Mouse (Mus musculus): ENCODE data around the gene Atp6v0c. TPM values are rescaled to one million over a fixed set of nuclear protein-coding genes. Genes with fewer than 3 reads are reported as not detected.
A peak's percentile ranks its signal among the peaks of the same experiment; 100 is the strongest.

The Atp6v0c gene
- total RNA-seq, 2 experiments from 2014 or later, result 1,241 to 1,448 TPM

DNA sequence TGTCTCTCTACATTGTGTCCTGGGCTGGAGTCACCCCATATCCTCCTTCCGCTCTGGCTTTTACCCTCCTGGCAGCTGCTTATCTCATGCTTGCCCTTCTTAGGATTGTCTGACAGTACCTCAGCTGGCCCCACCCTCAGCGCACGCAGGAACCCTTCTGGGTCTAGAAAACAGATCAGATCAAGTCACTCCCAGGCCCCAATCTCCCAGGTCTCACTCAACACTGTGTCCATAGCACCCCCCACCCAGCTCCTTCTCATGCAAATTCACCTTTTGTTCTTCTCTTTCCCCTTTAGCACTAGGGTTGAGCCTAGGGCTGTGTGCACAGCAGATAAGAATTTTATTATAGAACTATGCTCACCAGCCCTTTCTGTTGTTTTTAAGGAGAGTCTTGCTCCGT lies 33.6 kb upstream of the Atp6v0c start:
- DNase-seq (ENCODE audit: low spot score in 2 of 2), result no peak
- intact Hi-C loops (cut with DNase I), result no loop called here

DNA sequence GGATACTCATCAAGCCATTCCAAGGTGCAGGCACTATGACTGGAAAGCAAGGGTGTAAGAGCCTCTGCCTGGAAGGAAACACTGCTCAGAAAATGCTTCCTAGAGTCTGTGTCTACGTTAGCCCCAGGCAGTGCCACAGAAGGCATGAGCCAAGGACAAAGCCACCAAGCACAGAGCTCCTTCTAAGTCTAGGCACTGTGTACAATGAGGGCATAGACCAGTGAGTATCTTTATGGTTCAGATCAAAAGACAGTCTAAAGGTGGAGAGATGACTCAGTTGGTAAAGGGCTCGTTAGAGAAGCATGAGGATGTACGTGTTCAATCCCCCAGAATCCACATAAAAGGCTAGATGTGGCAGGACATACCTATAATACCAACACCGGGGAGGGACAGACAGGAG lies 31.6 kb upstream of the Atp6v0c start:
- no peak for DNase-seq (ENCODE audit: low spot score in 2 of 2)
- intact Hi-C loops (cut with DNase I), result no loop called here

DNA sequence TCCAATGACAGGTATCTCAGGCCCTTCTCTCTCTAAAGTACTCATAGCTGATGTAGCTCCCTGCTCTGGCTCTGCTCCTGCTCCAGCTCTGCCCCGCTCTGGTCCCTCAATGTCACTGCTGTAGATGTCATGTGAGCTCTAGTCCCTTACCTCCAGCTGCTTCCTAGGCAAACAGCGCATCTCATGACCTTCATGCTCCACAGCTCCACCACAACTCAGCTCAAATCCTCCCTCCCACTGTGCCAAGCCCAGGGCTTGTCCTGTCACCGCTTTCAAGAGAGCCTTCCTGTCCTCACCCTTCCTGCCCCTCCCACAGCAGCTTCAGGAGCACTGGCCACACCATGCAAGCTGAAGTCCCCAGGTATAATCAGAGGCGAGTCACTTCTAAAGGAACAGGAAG lies 30.2 kb upstream of the Atp6v0c start:
- intact Hi-C loops (cut with DNase I), result no loop called here
- no peak for DNase-seq (ENCODE audit: low spot score in 2 of 2)

DNA sequence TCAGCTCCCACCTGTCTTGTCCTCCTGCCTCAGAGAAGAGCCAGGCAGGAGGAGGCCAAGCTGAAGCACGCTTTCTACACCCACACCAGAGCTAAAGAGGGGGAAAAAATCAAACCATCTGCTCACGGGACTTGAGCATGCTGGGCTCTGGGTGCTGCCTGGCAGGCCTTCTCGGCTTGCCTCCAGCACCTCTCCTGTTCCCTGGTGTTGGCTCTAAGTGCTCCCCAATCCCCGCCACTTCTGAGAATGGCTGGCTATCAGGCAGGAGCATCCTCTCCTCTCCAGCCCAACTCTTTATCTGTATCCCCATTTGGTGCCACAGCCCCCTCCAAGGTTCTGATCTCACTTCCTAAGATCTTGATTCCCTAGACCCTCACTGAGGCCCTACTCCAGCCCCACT lies 29.8 kb upstream of the Atp6v0c start:
- peak; percentile 74 to 80 for DNase-seq (ENCODE audit: low spot score in 2 of 2)
- intact Hi-C loops (cut with DNase I), result no loop called here

DNA sequence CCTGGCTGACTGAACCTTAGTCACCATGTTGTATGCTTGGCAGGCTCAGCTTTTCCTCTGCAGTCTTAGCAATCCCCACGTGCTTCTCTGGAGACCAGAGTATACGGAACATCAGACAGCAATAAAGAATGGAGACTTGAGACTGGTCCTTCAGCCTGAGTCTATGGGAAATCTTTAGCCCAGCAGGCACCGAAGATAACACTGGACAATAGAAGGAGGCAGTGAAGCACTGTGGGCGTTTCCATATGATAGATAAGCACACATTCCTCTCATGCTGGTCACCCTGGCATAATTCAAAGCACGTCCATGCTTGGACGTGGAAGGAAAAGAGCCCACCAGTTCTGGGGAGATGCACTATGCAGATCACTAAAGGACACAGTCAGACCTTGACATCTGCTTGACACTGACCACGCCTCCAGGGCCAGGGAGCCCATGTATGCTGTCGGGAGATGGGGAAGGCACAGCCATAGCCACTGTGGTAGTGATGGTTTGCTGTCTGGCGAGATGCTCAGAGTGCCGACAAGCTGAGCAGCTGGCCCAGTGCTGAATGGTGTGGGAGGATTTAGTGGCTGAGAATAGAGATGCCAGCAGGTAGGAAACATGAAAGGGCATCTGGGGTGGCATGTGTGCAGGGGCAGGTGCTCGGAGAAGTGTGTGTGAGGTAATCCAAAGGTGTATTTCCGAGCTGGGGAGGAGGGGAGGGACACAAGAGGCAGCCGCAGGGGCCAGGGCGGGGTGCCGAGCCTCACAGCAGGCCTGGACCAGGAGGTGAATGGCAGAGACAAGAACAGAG lies 27.7 kb upstream of the Atp6v0c start:
- peak; percentile 51 to 64 for DNase-seq (ENCODE audit: low spot score in 2 of 2)
- intact Hi-C loops (cut with DNase I), result no loop called here

DNA sequence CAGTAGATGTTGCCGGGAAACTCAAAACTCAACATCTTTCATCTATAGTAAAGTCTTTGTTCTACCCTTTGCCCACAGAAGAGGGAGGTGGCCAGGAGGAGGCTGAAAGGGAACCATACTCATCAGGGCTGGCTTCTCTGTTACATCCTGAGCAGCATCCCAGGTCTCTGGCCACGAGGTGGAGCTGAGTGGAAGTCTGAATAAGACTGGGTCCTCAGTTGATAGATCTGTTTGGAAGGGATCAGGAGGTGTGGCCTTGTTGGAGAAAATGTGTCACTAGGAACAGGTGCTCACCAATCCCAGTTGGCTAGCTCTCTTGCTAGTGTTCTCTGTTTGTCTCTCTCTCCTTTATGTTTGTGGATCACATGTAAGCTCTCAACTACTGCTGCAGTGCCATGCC lies 25.8 kb upstream of the Atp6v0c start:
- DNase-seq (ENCODE audit: low spot score in 2 of 2), result no peak
- intact Hi-C loops (cut with DNase I), result no loop called here

DNA sequence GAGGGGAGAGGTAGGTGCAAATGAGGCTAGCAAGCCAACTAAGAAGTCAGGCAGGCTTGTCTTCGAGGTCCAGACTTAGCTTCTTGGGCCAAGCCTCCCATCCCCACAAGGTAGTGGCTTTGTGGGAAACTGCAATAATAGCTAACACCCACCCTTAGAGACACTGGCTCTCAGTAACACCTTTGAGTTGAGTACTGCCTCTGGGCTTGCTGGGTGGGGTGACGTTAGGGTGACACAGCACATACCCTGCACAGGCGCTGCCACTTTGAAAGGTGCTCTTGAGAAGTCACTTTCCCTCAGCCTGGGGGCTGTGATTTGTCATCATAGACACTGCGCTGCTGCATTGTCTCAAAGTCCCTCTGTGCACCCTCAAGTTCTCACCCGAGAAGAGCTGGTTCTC lies 24.3 kb upstream of the Atp6v0c start:
- no peak for DNase-seq (ENCODE audit: low spot score in 2 of 2)
- intact Hi-C loops (cut with DNase I), result no loop called here

DNA sequence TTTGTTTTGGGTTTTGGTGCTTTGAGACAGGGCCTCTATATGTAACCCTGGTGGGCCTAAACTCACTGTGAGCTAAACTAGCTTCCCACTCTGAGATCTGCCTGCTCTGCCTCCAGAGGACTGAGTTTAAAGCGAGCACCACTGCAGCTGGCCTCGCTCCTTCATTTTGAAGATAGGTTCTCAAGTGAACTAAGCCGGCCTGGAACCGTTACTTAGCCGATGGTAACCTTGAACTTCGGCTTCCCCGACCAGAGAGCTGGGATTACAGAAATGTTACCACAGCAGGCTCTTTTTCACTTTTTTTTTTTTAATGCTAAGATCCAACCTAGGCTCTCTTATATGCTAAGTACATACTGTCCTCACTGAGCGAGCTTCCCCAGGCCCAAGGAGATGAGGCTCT lies 23.8 kb upstream of the Atp6v0c start:
- intact Hi-C loops (cut with DNase I), result no loop called here
- no peak for DNase-seq (ENCODE audit: low spot score in 2 of 2)

DNA sequence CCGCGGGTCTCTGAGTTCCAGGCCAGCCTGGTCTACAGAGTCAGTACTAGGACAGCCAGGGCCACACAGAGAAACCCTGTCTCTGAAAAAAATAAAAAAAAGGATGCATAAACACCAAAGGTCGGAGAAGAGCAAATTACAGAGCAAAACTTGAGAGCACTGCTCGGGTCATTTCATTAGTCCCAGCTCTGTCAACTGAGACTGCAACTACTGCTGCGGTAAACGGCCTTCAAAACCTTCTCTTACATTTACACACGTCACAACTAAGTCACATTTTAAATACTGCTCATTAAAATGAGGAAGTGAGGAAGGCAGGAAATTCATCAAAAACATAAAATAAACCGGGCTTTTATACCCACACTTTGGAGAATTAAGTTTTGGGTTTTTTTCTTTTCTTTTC lies 23.3 kb upstream of the Atp6v0c start:
- intact Hi-C loops (cut with DNase I), result no loop called here
- no peak for DNase-seq (ENCODE audit: low spot score in 2 of 2)

DNA sequence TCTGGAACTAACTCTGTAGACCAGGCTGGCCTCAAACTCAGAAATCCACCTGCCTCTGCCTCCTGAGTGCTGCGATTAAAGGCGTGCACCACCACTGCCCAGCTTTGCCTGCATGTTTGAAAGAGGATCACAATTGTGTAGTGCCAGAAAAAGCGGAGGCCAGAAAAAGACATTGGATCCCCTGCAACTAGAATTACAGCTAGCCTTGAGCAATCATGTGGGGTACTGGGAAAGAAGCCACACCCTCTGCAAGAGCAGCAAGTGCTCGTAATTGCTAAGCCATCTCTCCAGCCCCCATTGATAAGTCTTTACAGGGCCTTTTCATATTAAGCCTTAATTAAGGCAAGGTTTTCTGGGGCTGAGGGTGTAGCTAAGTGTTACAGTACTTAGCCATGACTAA lies 22.0 kb upstream of the Atp6v0c start:
- intact Hi-C loops (cut with DNase I), result no loop called here

DNA sequence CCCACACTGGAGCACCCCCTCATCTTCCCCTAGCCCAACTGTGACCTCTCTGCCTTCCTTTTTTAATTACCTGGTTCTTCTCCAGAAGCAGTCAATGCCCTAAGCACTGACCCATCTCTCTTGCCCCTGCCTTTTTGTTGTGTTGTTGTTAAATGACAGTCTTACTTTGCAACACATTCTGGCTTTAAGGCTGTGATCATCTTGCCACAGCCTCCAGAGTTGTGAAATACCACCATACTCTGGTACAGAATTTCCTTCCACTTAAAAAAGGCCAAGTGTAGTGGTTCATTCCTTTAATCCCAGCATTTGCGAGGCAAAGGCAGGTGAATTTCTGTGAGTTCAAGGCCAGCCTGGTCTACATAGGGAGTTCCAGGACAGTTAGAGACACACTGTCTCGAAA lies 21.4 kb upstream of the Atp6v0c start:
- intact Hi-C loops (cut with DNase I), result no loop called here
- DNase-seq (ENCODE audit: low spot score in 2 of 2), result no peak

More for the DNA sequence above, 22.0 kb upstream of the Atp6v0c start:
- no peak for DNase-seq (ENCODE audit: low spot score in 2 of 2)

DNA sequence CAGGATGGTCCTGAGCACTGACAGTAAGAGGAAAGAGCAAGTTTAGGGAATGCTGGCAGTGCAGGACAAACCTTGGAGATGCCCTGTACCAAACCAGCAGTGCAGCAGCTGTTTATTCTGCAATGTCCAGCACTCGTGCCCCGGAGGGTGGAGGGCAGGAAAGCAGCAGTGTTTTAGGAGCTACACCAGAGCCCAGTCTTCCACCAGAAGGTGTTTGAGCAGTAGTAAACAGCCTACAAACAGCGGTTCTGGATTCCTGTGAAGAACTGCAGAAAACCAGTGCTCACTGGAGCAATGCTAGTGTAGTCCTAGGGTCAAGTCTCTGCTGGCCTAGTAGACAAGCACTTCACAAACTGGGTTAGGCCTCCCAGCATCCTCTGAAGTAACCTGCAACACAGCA lies 4.8 kb upstream of the Atp6v0c start:
- intact Hi-C loops (cut with DNase I), result loop anchor here (5.0 to 10.0 kb wide), 2 partner anchors 178 to 221 kb away; partner anchors contain the start of genes Abca17 and Abca3
- no peak for DNase-seq (ENCODE audit: low spot score in 2 of 2)

DNA sequence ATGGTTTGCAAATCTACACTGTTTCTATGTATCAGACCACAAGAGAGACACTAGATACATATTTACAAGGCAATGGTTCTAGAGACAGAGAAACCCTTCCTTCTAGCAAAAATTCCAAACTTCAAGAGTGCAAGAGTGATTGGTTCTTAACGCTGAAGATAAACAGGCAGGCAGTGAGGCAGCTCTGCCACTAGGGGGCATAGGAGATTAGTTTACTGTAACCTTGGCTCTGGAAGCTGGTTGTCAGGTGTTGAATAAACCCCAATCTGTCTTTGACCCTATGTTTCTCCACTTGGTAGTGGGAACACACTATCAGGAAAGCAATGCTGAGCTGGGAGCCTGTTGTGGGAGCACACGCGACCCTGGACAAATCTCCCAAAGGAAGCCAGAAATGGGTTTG lies 3.9 kb upstream of the Atp6v0c start:
- intact Hi-C loops (cut with DNase I), result loop anchor here (5.0 to 10.0 kb wide), 2 partner anchors 179 to 221 kb away; partner anchors contain the start of genes Abca17 and Abca3
- peak; percentile 41 to 58 for DNase-seq (ENCODE audit: low spot score in 2 of 2)

DNA sequence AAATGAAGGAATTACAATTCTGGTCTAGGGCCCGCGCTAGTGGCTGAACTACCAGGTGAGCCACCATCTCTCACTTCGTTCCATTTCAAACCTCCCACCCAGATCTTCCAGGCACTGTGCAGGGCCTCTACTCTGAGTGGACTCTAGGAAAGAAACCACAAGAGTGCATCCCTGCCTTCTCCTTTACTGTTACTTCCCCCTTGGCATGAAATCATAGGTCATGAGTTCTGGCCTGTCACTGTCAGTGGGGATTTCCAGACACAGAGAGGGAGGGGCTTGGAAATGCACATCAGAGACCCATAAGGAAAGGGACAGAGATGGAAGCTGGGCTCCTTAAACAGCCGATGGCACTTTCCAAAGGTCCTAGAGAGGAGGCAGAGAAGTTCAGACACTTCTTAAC lies 2.2 kb upstream of the Atp6v0c start:
- intact Hi-C loops (cut with DNase I), result loop anchor here (5.0 to 10.0 kb wide), 2 partner anchors 181 to 223 kb away; partner anchors contain the start of genes Abca17 and Abca3
- no peak for DNase-seq (ENCODE audit: low spot score in 2 of 2)

DNA sequence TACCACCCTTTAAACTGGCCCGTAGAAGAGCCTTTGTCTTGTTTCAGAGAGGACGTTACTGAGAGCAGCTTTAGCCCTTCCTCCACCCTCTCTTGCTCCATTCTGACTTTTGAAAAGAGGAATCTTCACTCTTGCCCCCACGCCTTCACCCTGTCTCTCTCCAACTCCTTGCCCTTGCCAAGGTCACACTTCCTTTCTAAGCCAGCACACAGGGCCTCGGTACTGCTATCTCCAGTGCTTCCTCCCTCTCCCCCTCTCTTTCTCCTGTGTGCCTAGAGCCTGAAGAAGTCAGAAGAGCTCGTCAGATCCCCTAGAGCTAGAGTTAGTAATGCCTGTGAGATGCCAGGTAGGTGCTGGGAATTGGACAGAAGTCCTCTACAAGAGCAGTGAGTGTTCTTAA lies 1.2 kb upstream of the Atp6v0c start:
- intact Hi-C loops (cut with DNase I), result loop anchor here (5.0 to 10.0 kb wide), 2 partner anchors 182 to 224 kb away; partner anchors contain the start of genes Abca17 and Abca3
- DNase-seq (ENCODE audit: low spot score in 2 of 2), result no peak

DNA sequence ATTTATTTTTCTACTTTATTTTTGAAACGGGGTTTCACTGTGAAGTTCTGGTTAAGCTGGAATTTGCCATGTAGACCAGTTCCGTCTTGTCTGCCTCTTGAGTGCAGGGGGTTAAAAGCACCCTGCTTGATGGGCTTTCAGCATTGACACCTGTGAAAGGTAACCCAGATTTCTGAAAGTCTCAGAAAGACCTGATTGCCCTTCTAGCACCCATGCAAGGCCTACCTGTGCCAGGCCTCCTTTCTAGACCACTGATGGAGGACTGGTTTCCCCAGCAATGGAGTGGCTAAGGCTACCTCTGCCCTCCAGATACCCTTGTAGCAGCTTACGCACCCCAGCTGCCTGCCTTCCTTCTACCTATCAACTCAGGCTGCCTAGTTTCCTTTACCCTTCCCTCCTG lies 623 bp upstream of the Atp6v0c start:
- no peak for DNase-seq (ENCODE audit: low spot score in 2 of 2)
- intact Hi-C loops (cut with DNase I), result loop anchor here (5.0 to 10.0 kb wide), 2 partner anchors 182 to 225 kb away; partner anchors contain the start of genes Abca17 and Abca3

DNA sequence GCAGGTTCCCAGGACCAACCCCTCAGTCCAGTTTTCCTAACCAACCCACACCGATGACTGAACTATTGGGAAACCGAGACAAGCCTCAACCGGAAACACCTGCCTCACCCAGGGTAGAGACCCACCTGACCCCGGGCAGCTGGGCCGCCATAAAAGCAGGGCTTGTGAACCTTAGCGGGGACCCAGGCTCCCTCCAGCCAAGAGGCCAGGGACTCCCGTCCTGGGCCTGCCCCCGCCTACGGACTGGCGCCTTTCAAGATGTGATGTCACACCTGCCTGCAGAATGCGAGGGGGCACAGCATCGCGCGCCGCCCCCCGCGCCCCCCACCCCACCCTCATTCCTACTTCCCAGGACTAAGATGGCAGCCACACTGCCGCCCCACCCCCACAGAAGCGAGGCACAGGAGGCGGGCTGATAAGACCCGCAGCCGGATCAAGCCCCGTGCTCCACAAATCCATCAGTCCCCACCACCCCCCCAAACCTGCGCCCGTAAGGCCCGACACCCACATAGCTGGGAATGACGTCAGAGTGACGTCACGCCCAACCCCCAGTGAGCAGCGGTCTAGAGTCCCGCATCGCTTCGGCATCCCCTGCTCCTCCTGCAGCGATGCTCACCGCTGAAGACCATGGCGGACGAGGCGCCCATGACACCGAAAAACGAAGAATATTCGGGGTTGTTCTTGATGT lies 768 bp downstream of the Atp6v0c start:
- intact Hi-C loops (cut with DNase I), result loop anchor here (2.0 to 10.0 kb wide), 2 partner anchors 38 to 246 kb away; partner anchors contain the start of gene Rnps1
- peak; percentile 73 to 79 for DNase-seq (ENCODE audit: low spot score in 2 of 2)

DNA sequence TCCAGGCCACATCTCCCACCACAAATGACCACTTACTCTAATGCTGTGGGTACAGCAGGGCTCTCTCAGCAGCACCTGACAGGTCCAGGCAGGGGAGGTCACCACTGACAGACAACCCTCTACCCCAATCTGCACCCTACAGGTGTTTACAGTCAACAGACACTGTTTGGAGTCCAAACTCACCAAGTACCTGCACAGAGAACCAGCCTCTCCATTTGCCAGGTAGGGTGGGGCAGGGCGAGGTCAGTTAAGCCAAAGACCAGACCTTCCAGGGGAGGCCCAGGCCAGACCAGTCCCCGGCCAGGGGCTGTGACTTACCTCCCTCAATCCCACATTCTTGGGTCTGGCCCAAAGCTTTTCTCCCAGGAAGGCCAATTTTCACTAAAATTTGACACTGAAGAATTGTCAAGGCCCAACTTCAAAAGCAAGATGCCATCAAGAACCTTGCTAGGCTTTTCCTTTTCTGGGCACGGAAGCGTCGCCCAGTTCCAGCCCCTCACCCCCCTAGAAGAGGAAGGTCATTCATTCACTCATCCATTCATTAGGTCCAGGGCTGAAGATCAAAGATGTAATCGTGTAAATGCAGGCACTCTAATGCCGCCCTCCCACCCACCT lies 1.5 kb downstream of the Atp6v0c start:
- DNase-seq (ENCODE audit: low spot score in 2 of 2), result no peak

DNA sequence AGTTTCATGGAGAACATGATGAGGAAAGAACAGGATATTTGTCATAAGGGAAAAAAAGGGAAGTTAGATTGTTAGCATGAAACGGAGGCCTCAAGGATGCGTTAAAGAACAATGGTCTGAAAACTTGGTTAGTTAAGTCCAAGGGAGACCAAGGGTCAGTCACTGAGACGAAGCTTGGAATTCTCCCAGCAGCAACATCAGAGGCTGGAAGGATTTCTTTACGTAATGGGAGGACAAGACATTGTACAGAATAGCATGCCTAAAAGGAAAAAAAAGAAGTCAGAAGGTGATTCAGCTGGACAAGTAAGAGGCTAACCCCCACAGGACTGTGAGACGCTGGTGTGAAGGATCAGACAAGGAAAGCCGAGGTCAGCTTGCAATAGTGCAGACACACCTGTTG lies 2.4 kb downstream of the Atp6v0c start:
- intact Hi-C loops (cut with DNase I), result loop anchor here (10.0 kb wide), 1 partner anchor 248 kb away; the partner anchor contains the start of gene Rnps1
- no peak for DNase-seq (ENCODE audit: low spot score in 2 of 2)

More for the DNA sequence above, 1.5 kb downstream of the Atp6v0c start:
- intact Hi-C loops (cut with DNase I), result loop anchor here (2.0 to 10.0 kb wide), 2 partner anchors 39 to 247 kb away; partner anchors contain the start of gene Rnps1

All from left cerebral cortex, postnatal 36 days (tissue).